Mouse (Mus musculus) heart, embryonic 14.5 days (tissue): ENCODE measurements at regions not wholly inside any gene's neighbourhood (a gene's known extent, or its start where the extent isn't known, plus 50 kb on each side); places are given as distances from the start of the nearest gene placed in this dataset.

Experiments used
- ATAC-seq: fragments of 200-750 bp; cut with Nextera tagmentation; 2 replicates; pipeline ENCODE4 v1.8.0; 2017; ENCODE audit warnings: low read depth, moderate TSS enrichment; ENCODE audit not compliant: insufficient number of reproducible peaks, insufficient read depth, low FRiP score
- H3K27ac ChIP-seq, 2 experiments: fragments of 200-500 bp in 1 of 2; fragments of 300-500 bp in 1 of 2; sonication (generic) in 1 of 2; replicated peaks in 1 of 2; 2 replicates each; pipeline ENCODE4 v1.5.1; 2012 to 2014; ENCODE audit warnings: low read depth in 2 of 2, low read length in 2 of 2, control low read depth in 1 of 2, mild to moderate bottlenecking in 1 of 2, mixed read lengths in 1 of 2; ENCODE audit not compliant: control insufficient read depth in 1 of 2, insufficient read depth in 1 of 2
- H3K27me3 ChIP-seq: fragments of 300-500 bp; sonication (generic); 2 replicates; pipeline ENCODE4 v1.6.1; 2014; ENCODE audit warnings: mild to moderate bottlenecking, low read length, control low read depth; ENCODE audit not compliant: control insufficient read depth, insufficient read depth
- H3K36me3 ChIP-seq: fragments of 300-500 bp; sonication (generic); 2 replicates; pipeline ENCODE4 v1.6.1; 2014; ENCODE audit warnings: mild to moderate bottlenecking, control low read depth, low read length, mixed read lengths; ENCODE audit not compliant: control insufficient read depth, insufficient read depth
- H3K4me1 ChIP-seq, 2 experiments: fragments of 200-500 bp in 1 of 2; fragments of 300-500 bp in 1 of 2; sonication (generic) in 1 of 2; 2 replicates each; pipeline ENCODE4 v1.6.1; 2012 to 2014; ENCODE audit warnings: low read length in 2 of 2, control low read depth in 1 of 2, mixed read lengths in 1 of 2; ENCODE audit not compliant: control insufficient read depth in 2 of 2, insufficient read depth in 2 of 2
- H3K4me2 ChIP-seq: fragments of 300-500 bp; sonication (generic); 2 replicates; pipeline ENCODE4 v1.6.1; 2014; ENCODE audit warnings: mild to moderate bottlenecking, low read length
- H3K4me3 ChIP-seq, 2 experiments: fragments of 200-500 bp in 1 of 2; fragments of 300-500 bp in 1 of 2; sonication (generic) in 1 of 2; 2 replicates each; pipeline ENCODE4 v1.5.1; 2012 to 2014; ENCODE audit warnings: low read length in 2 of 2, mild to moderate bottlenecking in 2 of 2, control low read depth in 1 of 2, low read depth in 1 of 2, moderate library complexity in 1 of 2; ENCODE audit not compliant: control insufficient read depth in 1 of 2, insufficient read depth in 1 of 2
- H3K9ac ChIP-seq: fragments of 300-500 bp; sonication (generic); 2 replicates; pipeline ENCODE4 v1.6.1; 2014; ENCODE audit warnings: mild to moderate bottlenecking, low read length
- H3K9me3 ChIP-seq: fragments of 300-500 bp; sonication (generic); 2 replicates; pipeline ENCODE4 v1.6.1; 2016; ENCODE audit warnings: low read length, control low read depth; ENCODE audit not compliant: control insufficient read depth
- WGBS: fragments of 180-500 bp; shearing (Covaris S2); extraction: QIAGEN DNeasy Blood & Tissue Kit; methylation state at CpG from one replicate; pipeline ENCODE4 v1.1.7; 2014; 5-methylcytosine and 5-hydroxymethylcytosine counted together

DNA sequence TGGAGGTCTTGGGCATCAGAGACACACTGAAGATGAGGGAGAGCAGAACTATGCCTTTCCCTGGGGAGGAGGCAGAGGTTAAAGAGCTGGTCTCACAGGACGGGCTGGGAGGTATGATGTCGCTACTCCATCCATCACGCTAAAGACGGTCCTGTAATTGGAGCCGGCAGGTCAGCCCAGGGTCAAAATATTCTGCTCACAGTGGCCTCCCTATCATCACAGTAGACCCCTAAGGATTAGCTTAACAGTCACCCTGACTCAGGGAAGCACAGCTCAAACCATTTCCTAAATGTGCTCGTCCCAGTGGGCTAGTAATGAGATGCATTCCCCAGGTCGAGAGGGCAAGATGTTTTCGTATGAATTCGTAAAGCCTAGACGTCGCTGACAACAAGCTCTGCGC is 53.7 kb upstream of the Mon1b start:
- no peak overlapping the region for H3K9ac ChIP-seq

DNA sequence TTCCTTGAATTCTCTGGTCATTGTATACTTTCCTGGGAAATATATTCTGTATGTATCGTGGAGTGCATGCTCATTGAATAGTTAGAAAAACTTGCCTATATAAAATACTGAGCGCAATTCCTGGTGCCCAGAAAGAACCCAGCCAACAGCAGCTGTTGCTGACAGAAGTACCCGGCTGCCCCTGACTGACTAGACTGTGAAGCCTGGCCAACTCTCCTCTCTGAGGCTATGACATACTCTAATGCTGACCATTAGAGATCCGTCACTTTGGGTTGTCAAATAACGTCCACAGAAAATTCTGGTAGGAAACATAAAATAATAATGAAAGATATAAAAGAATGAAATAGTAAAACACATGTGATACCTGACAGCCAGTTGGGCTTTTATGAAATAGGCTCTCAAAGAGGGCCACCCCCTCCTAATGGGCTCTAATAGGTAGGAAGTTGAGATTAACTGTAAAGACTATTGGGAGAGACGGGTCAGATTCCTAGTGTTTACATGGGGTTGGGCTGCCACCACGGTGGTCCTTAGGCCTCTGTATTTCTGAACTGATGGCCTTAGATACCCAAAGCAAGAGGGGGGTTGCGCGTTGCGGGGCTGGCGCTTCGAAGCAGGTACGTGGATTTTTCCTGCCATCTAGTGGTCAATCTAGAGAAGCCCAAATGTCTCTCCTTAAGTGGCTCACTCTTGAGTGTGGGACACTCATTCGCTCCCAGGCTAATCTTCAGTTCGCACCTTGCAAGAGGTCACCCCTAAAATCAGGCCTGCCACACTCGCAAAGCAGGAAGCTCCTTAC is 53.0 kb upstream of the Mon1b start:
- WGBS, result 29% methylated on average over 16 of the region's 16 CpGs
- H3K9ac ChIP-seq, result no peak overlapping the region
- H3K4me1 ChIP-seq, result peaks cover 12 to 13% of the 10 kb centered on the region in 2 experiments
- H3K27ac ChIP-seq, result no peak overlapping the region
- no peaks in the 10 kb centered on the region for H3K36me3 ChIP-seq
- H3K27me3 ChIP-seq, result no peaks in the 10 kb centered on the region
- H3K4me2 ChIP-seq, result peak overlapping the region; percentile 45
- H3K9me3 ChIP-seq, result no peaks in the 10 kb centered on the region
- ATAC-seq, result 0 out of 2 replicates have a peak, but pooled peaks have one; percentile 31
- no peak overlapping the region for H3K4me3 ChIP-seq

More for the DNA sequence above, 53.7 kb upstream of the Mon1b start:
- 36% methylated on average over 12 of the region's 12 CpGs for WGBS
- ATAC-seq, result no peak
- no peak overlapping the region for H3K4me3 ChIP-seq
- peaks cover 12 to 13% of the 10 kb centered on the region in 2 experiments for H3K4me1 ChIP-seq
- no peak overlapping the region for H3K27ac ChIP-seq
- H3K9me3 ChIP-seq, result no peaks in the 10 kb centered on the region
- H3K4me2 ChIP-seq, result peak overlapping the region; percentile 46
- H3K27me3 ChIP-seq, result no peaks in the 10 kb centered on the region
- H3K36me3 ChIP-seq, result no peaks in the 10 kb centered on the region

DNA sequence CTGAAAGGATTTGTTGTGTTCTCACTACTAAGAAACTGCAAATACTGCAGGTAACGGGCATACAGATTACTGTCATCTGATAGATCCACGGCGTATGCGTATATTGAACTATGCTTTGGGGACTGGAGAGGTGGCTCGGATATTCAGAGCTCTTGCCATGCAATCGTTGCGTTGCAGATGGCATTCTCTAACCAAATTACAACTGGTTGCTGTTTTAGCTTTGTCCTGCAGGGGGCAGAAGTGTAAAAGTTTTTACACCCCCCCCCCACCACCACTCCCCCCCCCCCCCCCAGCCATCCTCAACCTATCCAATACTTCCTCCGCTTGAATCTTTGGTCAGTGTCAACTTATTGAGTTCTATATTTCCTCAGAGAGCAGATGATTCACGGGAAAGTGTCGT is 51.6 kb upstream of the Mon1b start:
- ATAC-seq, result no peak
- WGBS, result 73% methylated on average over 10 of the region's 10 CpGs
- H3K4me2 ChIP-seq, result no peak overlapping the region
- no peaks in the 10 kb centered on the region for H3K9me3 ChIP-seq
- peaks cover 12 to 13% of the 10 kb centered on the region in 2 experiments for H3K4me1 ChIP-seq
- H3K4me3 ChIP-seq, result no peak overlapping the region
- H3K36me3 ChIP-seq, result no peaks in the 10 kb centered on the region
- H3K9ac ChIP-seq, result no peak overlapping the region
- H3K27ac ChIP-seq, result no peak overlapping the region
- no peaks in the 10 kb centered on the region for H3K27me3 ChIP-seq
